Mouse (Mus musculus): ENCODE results near the gene Tnfaip8l2.
A peak's percentile ranks its signal among the peaks of the same experiment; 100 is the strongest.
"Not testable (repeated sequence)": the region's sequence is repeated elsewhere in the genome, so short reads cannot be mapped to it uniquely, and the experiment has no call there.

Tnfaip8l2 gene

DNA sequence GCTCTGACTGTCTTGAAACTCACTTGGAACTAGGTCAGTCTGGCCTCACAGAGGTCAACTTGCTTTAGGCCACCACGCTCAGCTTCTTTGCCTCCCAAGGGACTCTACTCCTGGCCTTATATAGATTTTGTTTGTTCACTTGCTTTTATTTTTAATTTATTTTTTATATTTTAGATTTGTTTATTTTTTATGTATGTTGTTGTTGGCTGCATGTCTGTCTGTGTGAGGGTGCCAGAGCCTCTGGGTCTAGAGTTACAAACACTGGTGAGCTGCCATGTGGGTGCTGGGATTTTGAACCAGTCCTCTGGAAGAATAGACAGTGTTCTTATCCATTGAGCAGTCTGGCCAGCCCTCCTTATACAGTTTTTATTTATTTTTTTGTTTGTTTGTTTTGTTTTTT lies 29.4 kb downstream of the Tnfaip8l2 start:
- no peak for DNase-seq (ENCODE audit: low spot score)

DNA sequence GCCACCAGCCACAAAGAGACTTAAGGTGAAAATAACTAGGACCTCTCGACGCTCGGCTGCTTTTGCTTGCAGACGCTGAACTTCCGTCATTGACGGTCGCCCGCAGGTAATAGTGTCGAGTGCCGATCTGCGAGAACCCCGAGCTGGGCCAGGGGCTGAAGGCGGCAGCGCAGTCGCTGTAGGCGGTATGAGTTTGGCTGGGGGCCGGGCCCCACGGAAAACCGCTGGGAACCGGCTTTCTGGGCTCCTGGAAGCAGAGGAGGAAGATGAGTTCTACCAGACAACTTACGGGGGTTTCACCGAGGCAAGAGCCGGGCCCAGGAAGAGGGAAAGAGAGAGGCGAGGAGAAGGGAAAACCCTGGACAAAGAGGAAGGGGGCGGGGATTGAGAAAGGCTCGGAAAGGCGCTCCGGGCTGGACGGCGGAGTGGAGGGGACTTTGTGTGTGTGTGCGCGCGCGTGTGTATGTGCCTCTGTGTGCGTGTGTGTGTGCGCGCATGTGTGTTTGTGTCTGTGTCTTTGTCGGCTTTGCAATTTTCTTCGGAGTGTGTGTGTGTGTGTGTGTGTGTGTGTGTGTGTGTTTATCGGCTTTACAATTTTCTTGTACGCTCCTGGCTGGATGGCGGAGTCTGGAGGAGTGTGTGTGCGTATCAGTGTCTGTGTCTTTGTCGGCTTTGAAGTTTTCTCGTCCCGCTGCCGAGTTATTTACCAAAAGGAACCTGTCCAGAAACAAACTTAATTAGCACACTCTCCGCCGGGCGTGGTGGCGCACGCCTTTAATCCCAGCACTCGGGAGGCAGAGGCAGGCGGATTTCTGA lies 31.0 kb downstream of the Tnfaip8l2 start, which contains the start of gene Vps72:
Gene Vps72 (plus strand): TSS at position 112 of the 816 bp plus-strand sequence.
- DNase-seq (ENCODE audit: low spot score): peak; percentile 81

GRCm38 (mm10) chr3:95107898-95108297 lies 34.3 kb downstream of the Tnfaip8l2 start:
- no peak for DNase-seq (ENCODE audit: low spot score)

DNA sequence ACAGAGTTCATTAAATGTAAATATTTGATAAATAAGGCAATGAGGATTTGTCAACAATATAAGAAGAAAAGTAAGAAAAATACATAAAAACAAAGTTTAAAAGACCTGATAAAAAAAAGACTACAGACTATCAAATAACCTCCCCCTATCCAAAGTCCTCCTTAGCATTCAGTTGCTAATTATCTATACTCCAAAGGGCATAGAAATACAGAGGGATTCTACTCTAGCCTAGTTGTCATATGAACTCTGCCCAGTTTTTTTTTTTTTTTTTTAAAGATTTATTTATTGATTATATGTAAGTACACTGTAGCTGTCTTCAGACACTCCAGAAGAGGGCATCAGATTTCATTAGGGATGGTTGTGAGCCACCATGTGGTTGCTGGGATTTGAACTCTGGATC lies 34.9 kb downstream of the Tnfaip8l2 start:
- not testable (repeated sequence) for DNase-seq (ENCODE audit: low spot score)

DNA sequence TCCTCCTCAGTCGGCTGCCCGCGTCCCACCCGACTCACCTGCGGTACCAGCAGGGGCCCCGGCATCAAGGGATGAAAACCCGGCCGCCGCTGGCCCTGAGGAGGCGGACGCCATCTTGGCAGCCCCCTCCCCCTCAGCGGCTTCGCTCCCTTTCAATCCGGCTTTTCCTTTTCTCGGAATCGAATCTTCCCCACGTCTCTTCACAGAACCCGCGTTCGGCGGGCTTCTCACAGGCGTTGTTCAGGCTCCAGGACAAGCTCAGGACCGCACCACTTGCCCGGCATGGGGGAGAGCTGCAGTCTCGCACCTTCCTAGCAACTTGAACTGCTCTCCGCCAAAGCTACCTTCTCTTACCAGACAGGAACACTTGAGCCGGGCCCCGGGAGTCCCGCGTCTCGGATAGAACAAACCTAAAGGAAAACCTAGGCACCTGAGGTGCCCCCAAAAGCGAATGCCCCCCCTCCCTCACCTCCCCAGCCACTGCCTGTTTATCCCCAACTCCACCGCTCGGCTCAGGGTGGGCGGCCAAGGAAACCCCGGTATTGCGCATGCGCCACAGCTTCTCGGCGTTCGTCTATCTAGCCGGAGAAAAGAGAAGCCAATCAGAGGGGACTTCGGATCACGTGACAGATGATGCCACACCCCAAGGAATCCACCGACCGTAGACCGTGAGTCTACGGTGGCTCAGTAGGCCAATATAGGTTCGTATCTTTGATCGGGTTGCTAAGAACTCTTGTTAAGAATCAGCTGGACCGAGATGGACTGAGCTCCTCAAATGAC lies 35.6 kb downstream of the Tnfaip8l2 start, which contains the start of gene Pip5k1a:
Gene Pip5k1a (minus strand): TSS at position 593 of the 780 bp plus-strand sequence.
- peak; percentile 93 for DNase-seq (ENCODE audit: low spot score)

DNA sequence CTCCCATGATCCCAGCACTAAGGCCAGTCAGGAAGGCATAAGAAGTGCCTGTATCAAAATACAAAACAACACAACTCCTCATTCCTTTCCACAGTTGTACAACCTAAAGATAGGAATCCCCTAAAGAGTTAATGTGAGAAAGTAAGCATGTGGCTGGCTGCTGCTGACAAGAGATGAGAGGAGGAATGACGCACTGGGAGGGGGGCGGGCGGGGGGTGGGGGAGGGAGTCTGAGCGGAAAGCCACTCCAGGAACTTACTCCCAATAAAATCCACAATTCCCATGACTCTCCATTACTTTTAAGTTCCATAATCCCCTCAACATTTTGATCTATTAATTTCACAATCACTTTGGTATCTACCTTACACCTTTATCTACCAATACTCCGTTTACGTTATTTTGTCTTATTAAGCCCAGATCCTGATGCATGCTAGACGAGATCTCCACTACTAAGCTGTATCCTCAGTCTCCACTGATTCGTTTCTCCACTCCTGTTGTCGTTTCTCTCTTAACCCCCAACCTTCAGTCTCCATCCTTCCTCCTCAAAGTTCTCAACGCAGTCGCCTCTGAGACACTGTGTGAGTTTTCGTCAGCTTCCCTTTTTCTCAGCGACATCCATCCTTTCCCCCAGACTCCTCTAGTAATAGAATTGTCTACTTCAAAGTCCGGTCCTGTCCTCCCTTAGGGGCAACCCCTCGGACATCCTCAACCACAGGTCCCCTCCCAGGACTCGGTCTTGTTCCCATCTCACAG lies 36.4 kb downstream of the Tnfaip8l2 start:
- DNase-seq (ENCODE audit: low spot score): no peak

DNA sequence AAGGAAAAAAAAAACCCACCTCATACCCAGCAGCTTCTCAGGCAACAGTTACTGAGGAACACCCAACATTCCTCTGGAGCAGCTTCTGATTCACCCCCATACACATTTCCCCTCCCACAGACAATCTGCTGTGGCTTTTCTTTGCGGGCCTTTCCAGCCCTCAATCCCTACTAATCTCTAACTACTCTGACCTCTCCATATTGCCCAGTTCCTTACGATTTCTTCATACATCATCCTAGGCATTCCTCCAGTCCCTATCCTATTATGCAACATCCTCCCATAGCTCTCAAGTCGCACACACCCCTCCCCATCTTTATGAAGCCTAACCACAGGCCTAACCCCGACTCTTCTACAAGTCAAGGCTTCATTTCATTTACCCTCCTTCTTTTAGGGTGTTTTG lies 37.0 kb downstream of the Tnfaip8l2 start:
- no peak for DNase-seq (ENCODE audit: low spot score)

DNA sequence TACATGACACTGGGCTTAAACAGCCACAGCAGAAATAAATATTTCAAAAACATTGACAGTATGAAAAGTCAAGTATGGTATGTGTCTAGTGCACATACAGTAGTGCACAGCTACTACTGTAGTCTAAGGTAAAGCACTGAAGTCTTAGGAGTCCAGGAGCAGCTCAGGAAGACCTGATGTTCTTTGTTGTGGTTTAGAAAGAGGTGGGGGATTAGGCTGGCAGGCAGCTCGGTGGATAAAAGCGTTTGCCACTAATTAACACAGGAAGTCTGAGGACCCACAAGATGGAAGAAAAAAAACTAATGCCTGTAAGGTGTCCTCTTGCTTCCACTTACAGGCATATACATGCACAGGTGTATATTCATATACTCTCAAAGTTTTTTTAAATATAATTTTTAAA lies 41.3 kb downstream of the Tnfaip8l2 start:
- DNase-seq (ENCODE audit: low spot score): no peak
